Mouse (Mus musculus) brain, embryonic 14.5 days (tissue): ENCODE measurements at regions not wholly inside any gene's neighbourhood (a gene's known extent, or its start where the extent isn't known, plus 50 kb on each side); places are given as distances from the start of the nearest gene placed in this dataset.
A peak's percentile ranks its signal among the peaks of the same experiment; 100 is the strongest.

Experiments
- DNase-seq: peaks from one replicate; pipeline ENCODE4 v3.0.0-alpha.2; 2011; ENCODE audit warnings: low read depth
- CTCF ChIP-seq: fragments of 200-500 bp; IDR thresholded peaks from 2 replicates; pipeline ENCODE4 v1.5.1; 2012; ENCODE audit warnings: inconsistent platforms, mild to moderate bottlenecking, moderate library complexity, borderline replicate concordance; ENCODE audit not compliant: insufficient read depth, insufficient read length; ENCODE audit errors: extremely low read depth
- POLR2A ChIP-seq: fragments of 200-500 bp; IDR thresholded peaks from 2 replicates; pipeline ENCODE4 v1.6.1; 2012; ENCODE audit warnings: mild to moderate bottlenecking, inconsistent platforms, borderline replicate concordance; ENCODE audit not compliant: poor library complexity, insufficient read depth, insufficient read length, severe bottlenecking; ENCODE audit errors: extremely low read depth

DNA sequence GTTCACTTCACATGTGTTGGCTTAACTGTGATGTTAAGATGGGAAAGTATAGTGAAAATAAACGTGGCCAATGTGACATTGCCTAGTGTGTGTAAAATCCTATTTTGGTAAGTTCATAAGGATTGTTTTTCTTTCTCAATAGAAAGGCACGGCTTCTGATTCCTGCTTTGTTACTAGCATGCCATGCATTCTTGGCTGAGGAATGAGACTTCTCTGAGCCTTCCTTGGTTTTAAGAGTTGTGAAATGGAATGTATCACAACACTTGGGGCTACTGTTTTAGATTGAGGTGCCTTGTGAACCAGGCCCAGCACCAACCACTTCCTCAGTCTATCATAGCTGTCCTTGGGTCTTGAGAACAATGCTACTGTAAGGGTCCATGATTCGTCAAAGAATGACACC is 577.3 kb downstream of the Tmem132b start:
- no peak for DNase-seq
- TF ChIP-seq POLR2A (no peak), CTCF (no peak)

DNA sequence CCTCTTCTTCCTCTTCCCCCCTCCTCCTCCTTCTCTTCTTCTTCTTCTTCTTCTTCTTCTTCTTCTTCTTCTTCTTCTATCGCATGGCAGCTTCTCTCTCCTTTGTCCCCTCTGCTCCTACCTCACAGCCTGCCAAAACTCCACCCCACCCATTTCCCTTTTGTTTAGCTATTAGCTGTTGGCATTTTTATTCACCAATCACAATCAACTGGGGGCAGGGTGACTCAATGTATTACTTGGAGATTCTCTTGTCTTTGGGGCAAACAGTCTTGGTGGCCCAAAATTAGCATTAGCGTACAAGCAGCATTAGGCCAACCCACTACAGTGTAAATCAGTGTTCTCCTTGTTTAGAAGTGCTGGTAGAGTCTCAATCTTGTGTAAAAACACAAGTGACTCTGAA is 585.7 kb downstream of the Tmem132b start:
- TF ChIP-seq POLR2A (no peak), CTCF (no peak)
- no peak for DNase-seq

DNA sequence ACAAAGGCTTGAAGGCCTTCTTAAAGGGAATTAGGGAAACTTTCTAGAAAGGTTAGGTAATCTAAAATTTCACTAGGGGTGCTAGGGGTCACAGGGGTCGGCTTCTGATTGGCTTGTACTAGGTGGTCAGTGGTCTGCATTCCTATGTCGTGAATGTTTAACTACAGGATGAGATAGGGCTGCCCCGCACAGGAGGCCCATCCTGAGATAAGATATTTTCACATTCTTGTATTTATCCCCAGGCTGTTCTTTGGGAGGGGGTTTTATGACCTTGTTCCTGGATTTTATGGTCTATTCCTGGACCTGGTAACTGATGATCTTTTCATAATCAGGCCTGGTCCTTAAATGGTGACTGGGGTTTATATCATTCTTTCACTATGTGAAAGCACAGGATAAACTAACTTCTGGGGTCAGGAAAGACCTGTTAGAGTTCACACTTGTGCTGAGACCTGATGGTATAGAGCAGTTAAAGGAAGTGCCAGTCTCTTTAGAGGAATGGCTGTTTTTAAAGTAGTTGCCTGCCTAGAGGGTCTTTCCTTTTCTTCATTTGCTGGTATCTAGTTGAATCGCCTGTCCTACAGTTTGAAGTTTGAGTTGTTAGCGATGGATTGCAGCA is 586.4 kb downstream of the Tmem132b start:
- DNase-seq = no peak
- no peak for TF ChIP-seq CTCF
- TF ChIP-seq POLR2A = no peak

GRCm38 (mm10) chr5:126118731-126119130 is 587.2 kb downstream of the Tmem132b start:
- no peak for TF ChIP-seq CTCF
- TF ChIP-seq POLR2A = no peak
- no peak for DNase-seq

GRCm38 (mm10) chr5:126123216-126123615 is 591.6 kb downstream of the Tmem132b start:
- DNase-seq = peak; percentile 57
- TF ChIP-seq CTCF = no peak
- no peak for TF ChIP-seq POLR2A

- DNase-seq = peak; percentile 75
- no peak for TF ChIP-seq POLR2A
- TF ChIP-seq CTCF = no peak
These were observed 595.9 kb downstream of the Tmem132b start for GRCm38 (mm10) chr5:126127486-126127885.

- TF ChIP-seq CTCF (no peak), POLR2A (no peak)
- DNase-seq = no peak
These were observed 617.3 kb downstream of the Tmem132b start for GRCm38 (mm10) chr5:126148908-126149307.

DNA sequence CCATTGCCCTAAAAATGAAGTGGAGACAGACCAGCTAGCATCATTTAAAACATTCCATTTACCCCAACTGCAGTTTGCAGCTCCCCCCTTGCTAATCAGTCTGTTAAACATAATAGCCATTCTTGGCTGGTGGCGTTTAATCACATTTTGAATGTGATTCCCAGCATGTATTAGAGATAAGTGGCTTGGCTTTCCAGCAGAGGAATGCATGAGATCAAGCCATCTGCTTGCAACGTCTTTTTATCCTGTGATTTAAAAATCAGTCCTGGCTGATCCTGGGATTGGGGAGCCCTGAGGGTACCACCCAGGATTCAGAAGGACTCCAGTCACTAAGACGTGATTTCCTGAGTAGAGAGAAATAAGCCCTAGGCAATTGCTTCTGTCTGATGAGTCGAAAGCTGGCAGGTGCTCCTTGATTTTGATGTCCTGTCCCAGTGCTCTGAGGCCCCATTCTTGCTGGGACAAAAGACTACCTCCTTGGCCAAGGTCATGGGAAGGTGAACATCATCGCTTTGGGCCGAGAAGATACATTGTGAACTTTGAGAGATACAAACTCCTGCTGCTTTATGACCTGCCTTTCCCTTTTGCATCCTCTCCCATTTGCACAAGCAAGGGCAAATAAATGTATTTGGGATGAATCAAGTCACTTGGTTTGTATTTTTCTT is 623.8 kb downstream of the Tmem132b start:
- DNase-seq = peak; percentile 81
- TF ChIP-seq CTCF = no peak

GRCm38 (mm10) chr5:126186111-126186510 is 654.5 kb downstream of the Tmem132b start:
- peak; percentile 45 for DNase-seq
- no peak for TF ChIP-seq POLR2A
- TF ChIP-seq CTCF = no peak

GRCm38 (mm10) chr5:126199876-126200275 is 668.3 kb downstream of the Tmem132b start:
- no peak for TF ChIP-seq POLR2A
- TF ChIP-seq CTCF = no peak
- DNase-seq = no peak

- DNase-seq = peak; percentile 51
- TF ChIP-seq CTCF = peak; percentile 51
- TF ChIP-seq POLR2A = no peak
These were observed 670.0 kb downstream of the Tmem132b start for GRCm38 (mm10) chr5:126201535-126201934.

DNA sequence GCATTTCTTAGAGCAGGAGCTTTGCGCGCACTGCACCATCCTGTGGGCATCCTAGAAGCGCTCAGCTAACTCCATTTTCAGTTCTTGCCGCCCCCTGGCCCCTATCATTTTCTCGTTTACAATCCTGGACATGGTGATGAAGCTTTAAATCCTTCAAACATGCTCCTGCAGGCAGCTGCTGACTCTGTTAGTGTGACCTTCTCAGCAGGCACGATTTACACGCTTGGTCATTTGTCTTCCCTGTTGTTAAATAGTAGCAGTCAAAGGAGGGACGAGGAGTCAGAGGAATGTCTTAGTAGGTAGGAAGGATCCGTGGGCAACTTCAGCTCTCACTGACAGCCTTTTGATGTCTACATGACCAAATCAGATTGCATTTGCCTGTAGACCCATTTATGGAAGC is 670.4 kb downstream of the Tmem132b start:
- peak; percentile 27 for DNase-seq
- TF ChIP-seq POLR2A (no peak), CTCF (no peak)

- TF ChIP-seq POLR2A (no peak), CTCF (no peak)
- DNase-seq = no peak
These were observed 685.4 kb downstream of the Tmem132b start for GRCm38 (mm10) chr5:126217016-126217415.

DNA sequence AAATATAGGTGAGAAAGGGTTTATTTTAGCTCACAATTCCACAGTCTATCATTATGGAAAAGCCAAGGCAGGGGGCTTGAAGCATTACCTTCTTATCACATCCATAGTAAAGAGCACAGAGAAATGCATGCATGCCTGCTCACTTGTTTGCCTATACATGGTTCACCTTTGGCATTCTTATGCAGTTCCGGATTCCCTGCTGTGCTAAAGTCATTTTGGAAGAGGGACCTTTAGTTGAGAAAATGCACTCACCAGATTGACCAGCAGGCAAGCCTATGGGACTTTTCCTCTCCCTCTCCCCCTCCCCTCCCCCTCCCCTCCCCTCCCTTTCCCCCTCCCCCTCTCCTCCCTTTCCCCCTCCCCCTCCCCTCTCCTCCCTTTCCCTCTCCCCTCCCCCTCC is 686.2 kb downstream of the Tmem132b start:
- TF ChIP-seq POLR2A (no peak), CTCF (no peak)
- no peak for DNase-seq
